Mouse (Mus musculus): ENCODE results near the gene Mms22l.
A peak's percentile ranks its signal among the peaks of the same experiment; 100 is the strongest.
"Not testable (repeated sequence)": the region's sequence is repeated elsewhere in the genome, so short reads cannot be mapped to it uniquely, and the experiment has no call there.

Gene Mms22l

GRCm38 (mm10) chr4:24496116-24496952 is at the start of gene Mms22l:
Mms22l (plus strand) TSS chr4:24496451.
- DNase-seq, result peak; percentile 97

GRCm38 (mm10) chr4:24484046-24484445 is 12.2 kb upstream of the Mms22l start:
- not testable (repeated sequence) for DNase-seq

- DNase-seq, result no peak
These were observed 685 bp downstream of the Mms22l start for GRCm38 (mm10) chr4:24496953-24497319.

- DNase-seq, result no peak
These were observed 12.9 kb downstream of the Mms22l start for GRCm38 (mm10) chr4:24509195-24509594.

- DNase-seq, result no peak
These were observed 40.7 kb downstream of the Mms22l start for GRCm38 (mm10) chr4:24536989-24537388.

- DNase-seq, result no peak
These were observed 47.2 kb downstream of the Mms22l start for GRCm38 (mm10) chr4:24543421-24543820.

GRCm38 (mm10) chr4:24544677-24545151 is 48.5 kb downstream of the Mms22l start:
- DNase-seq, result peak; percentile 69

GRCm38 (mm10) chr4:24556116-24556820 is 60.0 kb downstream of the Mms22l start:
- DNase-seq, result no peak

GRCm38 (mm10) chr4:24557149-24557548 is 60.9 kb downstream of the Mms22l start:
- DNase-seq, result no peak

- no peak for DNase-seq
These were observed 71.8 kb downstream of the Mms22l start for GRCm38 (mm10) chr4:24568026-24568425.

GRCm38 (mm10) chr4:24568989-24569556 is 72.8 kb downstream of the Mms22l start:
- DNase-seq, result no peak

GRCm38 (mm10) chr4:24574276-24574675 is 78.0 kb downstream of the Mms22l start:
- DNase-seq, result peak; percentile 88

- no peak for DNase-seq
These were observed 81.3 kb downstream of the Mms22l start for GRCm38 (mm10) chr4:24577594-24577993.

- no peak for DNase-seq
These were observed 86.0 kb downstream of the Mms22l start for GRCm38 (mm10) chr4:24582295-24582694.

- DNase-seq, result no peak
These were observed 87.7 kb downstream of the Mms22l start for GRCm38 (mm10) chr4:24583997-24584396.

GRCm38 (mm10) chr4:24594824-24595223 is 98.6 kb downstream of the Mms22l start:
- no peak for DNase-seq

GRCm38 (mm10) chr4:24596942-24597611 is 100.8 kb downstream of the Mms22l start:
- no peak for DNase-seq

- no peak for DNase-seq
These were observed 102.4 kb downstream of the Mms22l start for GRCm38 (mm10) chr4:24598637-24599036.

- DNase-seq, result no peak
These were observed 105.5 kb downstream of the Mms22l start for GRCm38 (mm10) chr4:24601711-24602110.

- DNase-seq, result no peak
These were observed 112.8 kb downstream of the Mms22l start for GRCm38 (mm10) chr4:24609085-24609484.

GRCm38 (mm10) chr4:24609564-24609963 is 113.3 kb downstream of the Mms22l start:
- no peak for DNase-seq

GRCm38 (mm10) chr4:24620005-24620404 is 123.8 kb downstream of the Mms22l start:
- no peak for DNase-seq

- DNase-seq, result peak; percentile 17
These were observed 124.2 kb downstream of the Mms22l start for GRCm38 (mm10) chr4:24620440-24620839.
